Mouse (Mus musculus) bone marrow, adult 2 months (tissue): ENCODE data around the gene Pigv.

Experiments
- CTCF ChIP-seq: fragments of 200-500 bp; IDR thresholded peaks from 2 replicates; pipeline ENCODE4 v1.5.1; 2011; ENCODE audit warnings: low read length, control low read depth; ENCODE audit not compliant: control insufficient read depth, insufficient read depth
- POLR2A ChIP-seq: fragments of 200-500 bp; IDR thresholded peaks from 2 replicates; pipeline ENCODE4 v1.6.1; 2011; ENCODE audit warnings: low read depth, mild to moderate bottlenecking, control low read depth, low read length, borderline replicate concordance; ENCODE audit not compliant: control insufficient read depth

GRCm38 (mm10) chr4:133622161-133622695, 50.2 kb downstream of the Pigv start:
- TF ChIP-seq POLR2A (no peak), CTCF (no peak)
